Mouse (Mus musculus): ENCODE measurements around the gene Glis2. TPM values are rescaled to one million over a fixed set of nuclear protein-coding genes. Genes with fewer than 3 reads are reported as not detected.

Gene Glis2
- polyA plus RNA-seq, 1 experiment from 2014 or later: 29.2 TPM

DNA sequence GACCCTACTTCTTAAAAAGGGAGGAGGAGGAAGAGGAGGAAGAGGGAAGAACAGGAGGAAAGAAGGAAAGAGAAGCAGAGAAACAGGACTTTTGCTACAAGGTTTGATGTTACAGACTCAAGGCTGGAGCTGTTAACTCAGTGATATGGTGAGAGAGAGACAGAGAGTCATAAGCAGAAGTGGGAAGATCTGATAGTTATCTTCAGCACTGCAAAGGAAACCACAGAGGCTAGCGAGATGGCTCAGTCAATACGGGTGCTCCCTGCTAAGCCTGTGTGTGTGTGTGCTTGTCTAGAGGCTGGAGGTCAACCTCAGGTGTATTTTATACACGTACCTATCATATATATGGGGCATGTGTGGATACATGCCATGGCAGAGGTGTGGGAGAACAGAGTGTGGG, 10.7 kb upstream of the Glis2 start:
- H3K27me3 ChIP-seq (ENCODE audit: insufficient read depth, low read length): no peaks in the 10 kb centered on the region
- H3K9me3 ChIP-seq (ENCODE audit: low read depth, low read length): no peaks in the 10 kb centered on the region
- no peak overlapping the region for H3K9ac ChIP-seq
- WGBS: 77% methylated on average over 3 of the region's 3 CpGs
- DNase-seq (no peak), ATAC-seq (ENCODE audit: insufficient read depth) (no peak)
- peaks cover 16% of the 10 kb centered on the region for H3K4me1 ChIP-seq (ENCODE audit: insufficient read depth)
- H3K36me3 ChIP-seq (ENCODE audit: insufficient read depth): no peaks in the 10 kb centered on the region
- H3K4me3 ChIP-seq (ENCODE audit: low read depth, low read length): no peak overlapping the region
- H3K4me2 ChIP-seq: no peak overlapping the region
- H3K27ac ChIP-seq (ENCODE audit: low read depth): no peak overlapping the region
- TF ChIP-seq CTCF (IDR thresholded peaks at IDR 0.05; ENCODE audit: low read depth): no peak

- Histone ChIP-seq H3K9ac (no peak overlapping the region), H3K4me2 (no peak overlapping the region), H3K27ac (ENCODE audit: low read depth) (no peak overlapping the region), H3K4me1 (ENCODE audit: insufficient read depth) (peaks cover 16% of the 10 kb centered on the region), H3K9me3 (ENCODE audit: low read depth, low read length) (no peaks in the 10 kb centered on the region), H3K27me3 (ENCODE audit: insufficient read depth, low read length) (no peaks in the 10 kb centered on the region), H3K4me3 (ENCODE audit: low read depth, low read length) (no peak overlapping the region), H3K36me3 (ENCODE audit: insufficient read depth) (no peaks in the 10 kb centered on the region)
- 65% methylated on average over 5 of the region's 5 CpGs for WGBS
- ATAC-seq (ENCODE audit: insufficient read depth): no peak
- TF ChIP-seq CTCF (IDR thresholded peaks at IDR 0.05; ENCODE audit: low read depth): no peak
- no peak for DNase-seq
Measured at GRCm38 (mm10) chr16:4584438-4584837, 10.1 kb upstream of the Glis2 start.

GRCm38 (mm10) chr16:4585642-4586530, 8.6 kb upstream of the Glis2 start:
- H3K9me3 ChIP-seq (ENCODE audit: low read depth, low read length): no peaks in the 10 kb centered on the region
- H3K4me3 ChIP-seq (ENCODE audit: low read depth, low read length): peak overlapping the region; percentile 35
- H3K36me3 ChIP-seq (ENCODE audit: insufficient read depth): peaks cover 5% of the 10 kb centered on the region; the same call in 1 of the 2 replicates
- peak overlapping the region; percentile 83 for H3K27ac ChIP-seq (ENCODE audit: low read depth)
- 7% methylated on average over 14 of the region's 14 CpGs for WGBS
- peaks cover 16% of the 10 kb centered on the region for H3K4me1 ChIP-seq (ENCODE audit: insufficient read depth)
- no peak for DNase-seq
- H3K9ac ChIP-seq: peak overlapping the region; percentile 55
- peak; percentile 45; the same call in 1 of the 2 replicates for ATAC-seq (ENCODE audit: insufficient read depth)
- no peak for TF ChIP-seq CTCF (IDR thresholded peaks at IDR 0.05; ENCODE audit: low read depth)
- H3K27me3 ChIP-seq (ENCODE audit: insufficient read depth, low read length): no peaks in the 10 kb centered on the region
- peak overlapping the region; percentile 63 for H3K4me2 ChIP-seq

- WGBS: under 1% methylated on average over 43 of the region's 43 CpGs
- peak overlapping the region; percentile 63 for H3K4me2 ChIP-seq
- H3K36me3 ChIP-seq (ENCODE audit: insufficient read depth): peaks cover 5% of the 10 kb centered on the region; the same call in 1 of the 2 replicates
- TF ChIP-seq CTCF (IDR thresholded peaks at IDR 0.05; ENCODE audit: low read depth): peak; percentile 10; the same call in 1 of the 2 replicates
- peak overlapping the region; percentile 87 for H3K27ac ChIP-seq (ENCODE audit: low read depth)
- no peaks in the 10 kb centered on the region for H3K27me3 ChIP-seq (ENCODE audit: insufficient read depth, low read length)
- peaks cover 16% of the 10 kb centered on the region for H3K4me1 ChIP-seq (ENCODE audit: insufficient read depth)
- H3K9me3 ChIP-seq (ENCODE audit: low read depth, low read length): no peaks in the 10 kb centered on the region
- peak overlapping the region; percentile 35 for H3K4me3 ChIP-seq (ENCODE audit: low read depth, low read length)
- DNase-seq: peak; percentile 99
- peak; percentile 98 for ATAC-seq (ENCODE audit: insufficient read depth)
- H3K9ac ChIP-seq: peak overlapping the region; percentile 55
Measured at GRCm38 (mm10) chr16:4586531-4587123, 7.9 kb upstream of the Glis2 start.

GRCm38 (mm10) chr16:4587516-4588210, 6.8 kb upstream of the Glis2 start:
- TF ChIP-seq CTCF (IDR thresholded peaks at IDR 0.05; ENCODE audit: low read depth): no peak
- H3K27me3 ChIP-seq (ENCODE audit: insufficient read depth, low read length): no peaks in the 10 kb centered on the region
- peak; percentile 43 for DNase-seq
- peaks cover 16% of the 10 kb centered on the region for H3K4me1 ChIP-seq (ENCODE audit: insufficient read depth)
- ATAC-seq (ENCODE audit: insufficient read depth): no peak
- peak overlapping the region; percentile 27 for H3K9ac ChIP-seq
- peaks cover 5% of the 10 kb centered on the region; the same call in 1 of the 2 replicates for H3K36me3 ChIP-seq (ENCODE audit: insufficient read depth)
- H3K9me3 ChIP-seq (ENCODE audit: low read depth, low read length): no peaks in the 10 kb centered on the region
- H3K4me3 ChIP-seq (ENCODE audit: low read depth, low read length): no peak overlapping the region
- peak overlapping the region; percentile 87 for H3K27ac ChIP-seq (ENCODE audit: low read depth)
- WGBS: 53% methylated on average over 5 of the region's 5 CpGs
- H3K4me2 ChIP-seq: peak overlapping the region; percentile 63

DNA sequence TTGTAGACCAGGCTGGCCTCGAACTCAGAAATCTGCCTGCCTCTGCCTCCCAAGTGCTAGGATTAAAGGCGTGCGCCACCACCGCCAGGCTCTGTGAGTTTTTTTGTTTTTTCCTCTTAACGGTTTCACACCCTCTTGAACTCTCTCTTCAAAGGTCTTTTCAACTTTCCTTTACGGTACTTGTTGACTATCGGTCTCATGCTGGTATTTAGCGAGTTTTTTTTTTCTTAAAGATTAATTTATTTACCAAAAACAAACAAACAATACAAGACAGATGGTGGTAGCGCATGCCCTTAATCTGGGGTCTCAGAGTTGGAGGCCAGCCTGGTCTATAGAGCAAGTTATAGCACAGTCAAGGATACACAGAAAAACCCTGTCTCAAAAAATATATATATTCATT, 4.3 kb upstream of the Glis2 start:
- 93% methylated on average over 9 of the region's 9 CpGs for WGBS
- H3K4me3 ChIP-seq (ENCODE audit: low read depth, low read length): no peak overlapping the region
- peaks cover 16% of the 10 kb centered on the region for H3K4me1 ChIP-seq (ENCODE audit: insufficient read depth)
- H3K27me3 ChIP-seq (ENCODE audit: insufficient read depth, low read length): no peaks in the 10 kb centered on the region
- TF ChIP-seq CTCF (IDR thresholded peaks at IDR 0.05; ENCODE audit: low read depth): no peak
- H3K27ac ChIP-seq (ENCODE audit: low read depth): no peak overlapping the region
- peak; percentile 75 for DNase-seq
- peaks cover 5% of the 10 kb centered on the region; the same call in 1 of the 2 replicates for H3K36me3 ChIP-seq (ENCODE audit: insufficient read depth)
- no peak overlapping the region for H3K9ac ChIP-seq
- ATAC-seq (ENCODE audit: insufficient read depth): no peak
- H3K9me3 ChIP-seq (ENCODE audit: low read depth, low read length): no peaks in the 10 kb centered on the region
- H3K4me2 ChIP-seq: no peak overlapping the region

All from lung, embryonic 14.5 days (tissue).